Mouse (Mus musculus) cerebellum, adult 2 months (tissue): Measurements from ENCODE around the gene Gm4631. TPM values are rescaled to one million over a fixed set of nuclear protein-coding genes. Genes with fewer than 3 reads are reported as not detected.
"Not testable (repeated sequence)": the region's sequence is repeated elsewhere in the genome, so short reads cannot be mapped to it uniquely, and the experiment has no call there.

Experiments
- DNase-seq, 2 experiments: peaks; one replicate each; pipeline ENCODE4 v3.0.0; 2021
- H3K27ac ChIP-seq: fragments of 200-500 bp; 2 replicates; pipeline ENCODE4 v1.5.1; 2012; ENCODE audit warnings: low read length, control low read depth, inconsistent platforms; ENCODE audit not compliant: insufficient read depth
- H3K27me3 ChIP-seq: fragments of 200-500 bp; 2 replicates; pipeline ENCODE4 v1.6.1; 2012; ENCODE audit warnings: inconsistent platforms, mild to moderate bottlenecking, low read length, moderate library complexity; ENCODE audit not compliant: control insufficient read depth, insufficient read depth
- H3K4me1 ChIP-seq: fragments of 200-500 bp; 2 replicates; pipeline ENCODE4 v1.6.1; 2011; ENCODE audit warnings: low read length; ENCODE audit not compliant: control insufficient read depth, insufficient read depth
- H3K4me3 ChIP-seq: fragments of 200-500 bp; replicated peaks from 2 replicates; pipeline ENCODE3; 2011; ENCODE audit warnings: mild to moderate bottlenecking, low read depth, low read length, control low read depth; ENCODE audit not compliant: insufficient read depth
- WGBS: fragments of 180-500 bp; shearing (Covaris S2); methylation state at CpG from one replicate; pipeline ENCODE4 v1.1.7; 2018; 5-methylcytosine and 5-hydroxymethylcytosine counted together
- polyA plus RNA-seq: library from polyadenylated mRNA; depleted of rRNA; stranded (reverse); fragments of >200 nt; gene quantifications from 2 replicates; pipeline ENCODE4 v1.2.3, GENCODE M21; 2012; rRNA removed

Gm4631 gene
- polyA plus RNA-seq = 30.2 and 31.9 TPM in 2 replicates

- DNase-seq, H3K27me3 ChIP-seq, H3K4me1 ChIP-seq, H3K27ac ChIP-seq, H3K4me3 ChIP-seq: not testable (repeated sequence)
- WGBS = no CpG with 5 or more reads among the region's 8 CpGs
Observed at GRCm38 (mm10) chr2:175338097-175338496, at the start of gene Gm4631. Gene Gm4631 (minus strand): TSS chr2:175338197.

- no CpG with 5 or more reads among the region's 6 CpGs for WGBS
- not testable (repeated sequence) for H3K27ac ChIP-seq, H3K4me1 ChIP-seq, H3K27me3 ChIP-seq, H3K4me3 ChIP-seq, DNase-seq
Observed at GRCm38 (mm10) chr2:175372136-175372535, 34.1 kb upstream of the Gm4631 start, which contains the start of gene Zfp968. Gene Zfp968 (plus strand): TSS chr2:175372436.

GRCm38 (mm10) chr2:175274825-175275224, 63.2 kb downstream of the Gm4631 start, which contains the start of gene Gm14440:
Gene Gm14440 (plus strand): TSS chr2:175275125.
- not testable (repeated sequence) for DNase-seq, H3K4me1 ChIP-seq, H3K27ac ChIP-seq, H3K4me3 ChIP-seq, H3K27me3 ChIP-seq
- no CpG with 5 or more reads among the region's 6 CpGs for WGBS

Other genes starting within 250 kb of the Gm4631 start
- gene Gm14399, start 196.2 kb downstream of the Gm4631 start, polyA plus RNA-seq = 17.6 and 26.8 TPM in 2 replicates
- 3.9 and 4.0 TPM in 2 replicates for gene Gm14443, start 162.3 kb downstream of the Gm4631 start, polyA plus RNA-seq
- gene Gm14391, start 131.3 kb downstream of the Gm4631 start, polyA plus RNA-seq = 18.7 and 19.4 TPM in 2 replicates
- not detected in 2 replicates for gene Gm14440, start 63.1 kb downstream of the Gm4631 start, polyA plus RNA-seq
- gene Zfp968, start 34.2 kb upstream of the Gm4631 start, polyA plus RNA-seq = 4.7 and 4.8 TPM in 2 replicates
- gene Gm4724, start 97.6 kb upstream of the Gm4631 start, polyA plus RNA-seq = 31.7 and 32.4 TPM in 2 replicates
- 4.1 and 4.4 TPM in 2 replicates for gene Zfp965, start 131.8 kb upstream of the Gm4631 start, polyA plus RNA-seq